Mouse (Mus musculus): ENCODE results near the gene Acot7. TPM values are rescaled to one million over a fixed set of nuclear protein-coding genes. Genes with fewer than 3 reads are reported as not detected.

Acot7 gene
- polyA plus RNA-seq, 1 experiment = 0.51 TPM

DNA sequence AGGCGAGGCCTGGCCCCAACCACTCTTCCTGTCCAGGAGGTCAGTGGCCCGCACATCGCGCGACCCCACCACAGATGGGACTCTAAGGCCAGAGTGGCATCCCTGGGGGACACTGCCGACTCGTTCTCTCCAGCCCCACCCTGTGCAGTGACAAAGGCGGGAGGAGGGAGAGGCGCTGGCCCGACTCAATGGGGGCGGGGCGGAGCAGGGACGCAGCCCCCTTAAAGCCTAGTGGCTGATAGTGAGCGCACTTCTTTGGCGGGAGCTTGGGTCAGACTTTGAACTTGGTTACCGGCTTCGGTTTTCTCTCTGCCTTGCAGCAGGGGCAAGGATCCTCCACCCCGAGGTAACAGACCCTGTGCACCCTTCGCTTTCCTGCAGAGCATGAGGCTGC is 18.7 kb upstream of the Acot7 start:
- peaks cover 61% of the 10 kb centered on the region for H3K27me3 ChIP-seq (ENCODE audit: control insufficient read depth)
- peaks cover 19% of the 10 kb centered on the region for H3K4me1 ChIP-seq (ENCODE audit: control insufficient read depth)
- TF ChIP-seq TAL1 (IDR thresholded peaks at IDR 0.05; ENCODE audit: low read length) (no peak), GATA1 (IDR thresholded peaks at IDR 0.05; ENCODE audit: low read length) (no peak)
- no peak overlapping the region for H3K4me3 ChIP-seq (replicated peaks)
- peaks cover 8% of the 10 kb centered on the region; the same call in 1 of the 2 replicates for H3K9me3 ChIP-seq (ENCODE audit: control insufficient read depth, low read length)
- H3K36me3 ChIP-seq (ENCODE audit: control insufficient read depth) = no peaks in the 10 kb centered on the region

DNA sequence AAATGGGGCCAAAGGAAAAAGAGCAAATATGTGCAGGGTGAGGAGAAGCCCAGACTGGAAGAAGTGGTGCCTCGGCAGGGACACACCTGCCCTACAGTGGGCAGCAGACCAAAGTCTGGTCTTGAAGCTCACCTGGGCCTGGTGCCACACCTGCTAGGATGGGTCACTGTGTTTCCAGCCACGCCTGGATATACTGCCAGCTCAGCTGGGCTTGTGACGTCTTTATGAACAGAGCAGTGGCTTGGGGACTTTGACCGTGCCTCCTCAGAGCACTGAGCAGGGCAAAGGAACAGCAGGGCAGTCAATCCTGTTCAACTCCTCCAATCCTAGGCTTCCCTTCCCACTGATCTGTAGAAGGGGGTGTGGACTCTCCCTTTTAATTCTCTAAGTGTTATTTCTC is 17.2 kb upstream of the Acot7 start:
- peaks cover 22% of the 10 kb centered on the region for H3K4me1 ChIP-seq (ENCODE audit: control insufficient read depth)
- TF ChIP-seq GATA1 (IDR thresholded peaks at IDR 0.05; ENCODE audit: low read length) (no peak), TAL1 (IDR thresholded peaks at IDR 0.05; ENCODE audit: low read length) (no peak)
- H3K4me3 ChIP-seq (replicated peaks) = no peak overlapping the region
- H3K36me3 ChIP-seq (ENCODE audit: control insufficient read depth) = no peaks in the 10 kb centered on the region
- peaks cover 8% of the 10 kb centered on the region; the same call in 1 of the 2 replicates for H3K9me3 ChIP-seq (ENCODE audit: control insufficient read depth, low read length)
- H3K27me3 ChIP-seq (ENCODE audit: control insufficient read depth) = peaks cover 62% of the 10 kb centered on the region

DNA sequence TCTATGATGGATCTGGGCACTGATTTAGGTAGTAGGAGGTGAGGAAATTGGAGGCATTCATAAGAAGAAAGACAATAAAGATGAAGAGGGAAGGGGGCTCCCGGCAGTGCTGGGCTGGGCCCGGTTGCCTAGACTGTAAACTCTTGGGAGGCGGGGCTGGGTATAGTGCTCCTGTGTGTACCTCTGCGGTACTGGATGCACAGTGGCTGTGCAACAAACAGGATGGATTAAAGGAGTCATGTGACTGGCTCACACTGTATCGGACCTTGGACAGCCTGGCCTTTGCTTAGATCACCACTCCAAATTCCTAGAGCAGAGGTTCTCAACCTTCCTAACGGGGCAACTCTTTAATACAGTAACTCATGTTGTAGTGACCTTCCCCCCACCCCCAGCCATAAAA is 16.3 kb upstream of the Acot7 start:
- Histone ChIP-seq H3K36me3 (ENCODE audit: control insufficient read depth) (no peaks in the 10 kb centered on the region), H3K4me3 (replicated peaks) (no peak overlapping the region), H3K4me1 (ENCODE audit: control insufficient read depth) (peaks cover 22% of the 10 kb centered on the region), H3K27me3 (ENCODE audit: control insufficient read depth) (peaks cover 63% of the 10 kb centered on the region), H3K9me3 (ENCODE audit: control insufficient read depth, low read length) (peaks cover 8% of the 10 kb centered on the region; the same call in 1 of the 2 replicates)
- TF ChIP-seq GATA1 (IDR thresholded peaks at IDR 0.05; ENCODE audit: low read length) = no peak
- TF ChIP-seq TAL1 (IDR thresholded peaks at IDR 0.05; ENCODE audit: low read length) = no peak

DNA sequence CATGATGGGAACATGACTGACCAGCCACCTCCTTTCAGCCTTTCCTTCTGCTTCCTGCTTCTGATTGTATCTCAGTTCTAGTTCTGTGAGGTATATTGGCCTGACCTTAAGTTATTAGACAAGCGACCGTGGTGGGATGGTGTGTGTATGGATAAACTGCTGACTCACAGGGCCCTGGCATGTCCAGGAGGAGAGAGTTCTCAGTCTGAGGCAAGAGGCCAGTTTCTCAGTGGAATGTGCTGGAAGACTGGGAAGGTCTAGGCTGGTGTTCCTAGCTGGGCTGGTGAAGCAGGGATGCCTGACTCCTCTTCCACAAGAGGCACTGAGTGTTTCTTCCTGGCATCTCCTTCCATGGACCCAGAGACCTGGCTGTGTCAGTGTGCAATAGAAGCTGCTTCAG is 15.2 kb upstream of the Acot7 start:
- peaks cover 8% of the 10 kb centered on the region; the same call in 1 of the 2 replicates for H3K9me3 ChIP-seq (ENCODE audit: control insufficient read depth, low read length)
- no peaks in the 10 kb centered on the region for H3K36me3 ChIP-seq (ENCODE audit: control insufficient read depth)
- H3K4me3 ChIP-seq (replicated peaks) = no peak overlapping the region
- peaks cover 22% of the 10 kb centered on the region for H3K4me1 ChIP-seq (ENCODE audit: control insufficient read depth)
- H3K27me3 ChIP-seq (ENCODE audit: control insufficient read depth) = peaks cover 55% of the 10 kb centered on the region
- TF ChIP-seq TAL1 (IDR thresholded peaks at IDR 0.05; ENCODE audit: low read length) (no peak), GATA1 (IDR thresholded peaks at IDR 0.05; ENCODE audit: low read length) (no peak)

DNA sequence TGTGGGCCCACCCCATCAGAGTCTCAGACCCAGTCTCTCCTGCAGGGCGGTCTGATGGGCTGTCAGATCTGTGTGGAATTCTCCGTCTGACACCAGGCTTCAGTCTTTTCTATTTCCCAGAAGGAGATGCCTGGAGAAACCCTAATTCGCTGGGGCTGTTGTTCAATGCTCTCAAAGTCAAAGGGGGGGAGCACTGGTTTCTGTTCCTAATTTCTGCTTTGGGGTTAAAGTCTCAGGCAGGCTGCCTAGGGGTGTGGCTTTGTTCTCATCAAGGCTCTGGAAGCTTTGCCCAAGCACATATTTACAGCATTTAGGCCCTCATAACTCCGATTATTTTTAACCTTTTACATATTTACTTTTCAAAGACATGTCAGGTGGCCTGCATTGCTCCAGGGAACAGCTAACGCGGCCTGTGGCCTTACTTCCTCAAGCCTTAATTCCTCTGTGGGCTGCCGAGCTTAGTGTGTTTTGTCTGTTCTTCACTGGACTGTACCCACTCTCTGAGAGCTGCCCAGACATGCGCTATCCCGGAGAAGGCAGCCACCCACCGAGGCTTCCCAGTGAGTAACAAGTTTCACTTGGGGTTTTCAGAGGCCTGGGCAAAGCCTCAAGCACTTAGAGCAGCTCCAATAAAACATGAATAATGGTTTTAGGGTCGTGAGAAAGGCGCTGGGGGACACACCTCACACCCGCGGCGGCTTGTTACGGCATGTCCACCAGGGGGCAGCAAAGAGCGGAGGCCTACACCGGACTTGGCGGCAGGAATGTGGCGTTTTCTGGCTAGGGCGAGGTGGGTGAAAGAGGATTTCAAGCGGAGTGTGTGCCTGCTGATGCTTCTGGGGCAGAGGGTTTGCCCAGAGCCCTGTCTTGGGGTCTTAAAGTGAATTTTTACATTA is 12.7 kb upstream of the Acot7 start:
- H3K4me1 ChIP-seq (ENCODE audit: control insufficient read depth) = peaks cover 4% of the 10 kb centered on the region; the same call in 1 of the 2 replicates
- H3K9me3 ChIP-seq (ENCODE audit: control insufficient read depth, low read length) = peaks cover 2% of the 10 kb centered on the region; the same call in 1 of the 2 replicates
- H3K27me3 ChIP-seq (ENCODE audit: control insufficient read depth) = peaks cover 41% of the 10 kb centered on the region
- no peak overlapping the region for H3K4me3 ChIP-seq (replicated peaks)
- TF ChIP-seq GATA1 (IDR thresholded peaks at IDR 0.05; ENCODE audit: low read length) = no peak
- no peak for TF ChIP-seq TAL1 (IDR thresholded peaks at IDR 0.05; ENCODE audit: low read length)
- no peaks in the 10 kb centered on the region for H3K36me3 ChIP-seq (ENCODE audit: control insufficient read depth)

DNA sequence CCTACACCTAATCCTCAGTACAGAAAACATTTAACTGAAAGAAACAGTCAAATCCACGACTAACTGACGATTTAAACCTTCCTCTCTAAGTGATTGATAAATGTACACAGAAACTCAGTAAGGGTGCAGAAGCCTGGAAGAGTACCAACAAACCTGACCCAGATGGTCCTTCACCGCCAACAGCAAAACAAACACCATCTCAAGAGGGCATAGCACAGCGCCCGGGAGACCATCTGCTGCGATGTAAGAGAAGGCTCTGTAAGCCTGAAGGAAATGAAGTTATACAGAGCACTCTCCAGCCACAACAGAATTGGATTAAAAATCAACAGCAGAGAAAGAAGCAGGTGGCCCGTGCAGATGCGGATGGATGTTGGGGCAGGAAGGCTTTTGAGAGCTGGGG is 9.9 kb upstream of the Acot7 start:
- TF ChIP-seq GATA1 (IDR thresholded peaks at IDR 0.05; ENCODE audit: low read length) (no peak), TAL1 (IDR thresholded peaks at IDR 0.05; ENCODE audit: low read length) (no peak)
- peaks cover 25% of the 10 kb centered on the region for H3K27me3 ChIP-seq (ENCODE audit: control insufficient read depth)
- no peak overlapping the region for H3K4me3 ChIP-seq (replicated peaks)
- no peaks in the 10 kb centered on the region for H3K36me3 ChIP-seq (ENCODE audit: control insufficient read depth)
- peaks cover 5% of the 10 kb centered on the region for H3K9me3 ChIP-seq (ENCODE audit: control insufficient read depth, low read length)
- peaks cover 4% of the 10 kb centered on the region; the same call in 1 of the 2 replicates for H3K4me1 ChIP-seq (ENCODE audit: control insufficient read depth)

DNA sequence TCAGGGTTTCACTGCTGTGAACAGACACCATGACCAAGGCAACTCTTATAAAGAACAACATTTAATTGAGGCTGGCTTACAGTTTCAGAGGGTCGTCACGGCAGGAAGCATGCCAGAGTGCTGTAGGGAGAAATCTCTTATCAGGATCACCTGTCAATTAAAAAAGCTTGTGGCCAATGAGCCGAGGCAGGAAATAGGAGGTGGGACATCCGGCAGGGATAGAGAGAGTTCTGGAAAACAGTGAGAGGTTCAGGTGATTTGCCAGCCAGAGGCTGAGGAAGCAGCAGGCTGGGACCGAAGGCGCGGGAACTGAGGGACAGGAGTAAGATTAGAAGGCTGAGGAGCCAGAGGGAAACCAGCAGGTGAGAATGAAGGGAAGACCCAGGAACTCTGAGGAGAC is 8.8 kb upstream of the Acot7 start:
- Histone ChIP-seq H3K27me3 (ENCODE audit: control insufficient read depth) (peaks cover 29% of the 10 kb centered on the region), H3K4me1 (ENCODE audit: control insufficient read depth) (peaks cover 4% of the 10 kb centered on the region; the same call in 1 of the 2 replicates), H3K36me3 (ENCODE audit: control insufficient read depth) (no peaks in the 10 kb centered on the region), H3K4me3 (replicated peaks) (no peak overlapping the region), H3K9me3 (ENCODE audit: control insufficient read depth, low read length) (peaks cover 3% of the 10 kb centered on the region)
- no peak for TF ChIP-seq GATA1 (IDR thresholded peaks at IDR 0.05; ENCODE audit: low read length)
- no peak for TF ChIP-seq TAL1 (IDR thresholded peaks at IDR 0.05; ENCODE audit: low read length)

DNA sequence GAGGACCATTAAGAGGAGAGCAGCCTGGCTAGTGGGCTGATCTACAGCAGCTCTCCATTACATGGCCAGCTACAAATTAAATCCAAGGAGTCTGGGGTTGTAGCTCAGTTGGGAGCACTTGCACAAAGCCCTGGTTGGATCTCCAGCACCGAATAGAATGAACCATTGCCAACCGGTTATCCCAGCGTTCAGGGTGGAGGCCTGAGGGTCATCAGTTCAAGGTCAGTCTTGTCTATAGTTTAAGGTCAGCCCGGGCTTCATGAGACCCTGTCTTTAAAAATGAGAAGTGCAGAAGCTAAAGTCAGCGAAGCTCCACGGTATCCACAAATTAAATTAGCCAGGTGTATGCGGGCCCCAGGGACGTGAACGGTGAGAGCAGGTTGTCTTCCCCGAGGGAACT is 7.6 kb upstream of the Acot7 start:
- Histone ChIP-seq H3K4me1 (ENCODE audit: control insufficient read depth) (peaks cover 4% of the 10 kb centered on the region; the same call in 1 of the 2 replicates), H3K27me3 (ENCODE audit: control insufficient read depth) (peaks cover 29% of the 10 kb centered on the region), H3K9me3 (ENCODE audit: control insufficient read depth, low read length) (peaks cover 3% of the 10 kb centered on the region), H3K4me3 (replicated peaks) (no peak overlapping the region), H3K36me3 (ENCODE audit: control insufficient read depth) (no peaks in the 10 kb centered on the region)
- TF ChIP-seq GATA1 (IDR thresholded peaks at IDR 0.05; ENCODE audit: low read length) (no peak), TAL1 (IDR thresholded peaks at IDR 0.05; ENCODE audit: low read length) (no peak)

DNA sequence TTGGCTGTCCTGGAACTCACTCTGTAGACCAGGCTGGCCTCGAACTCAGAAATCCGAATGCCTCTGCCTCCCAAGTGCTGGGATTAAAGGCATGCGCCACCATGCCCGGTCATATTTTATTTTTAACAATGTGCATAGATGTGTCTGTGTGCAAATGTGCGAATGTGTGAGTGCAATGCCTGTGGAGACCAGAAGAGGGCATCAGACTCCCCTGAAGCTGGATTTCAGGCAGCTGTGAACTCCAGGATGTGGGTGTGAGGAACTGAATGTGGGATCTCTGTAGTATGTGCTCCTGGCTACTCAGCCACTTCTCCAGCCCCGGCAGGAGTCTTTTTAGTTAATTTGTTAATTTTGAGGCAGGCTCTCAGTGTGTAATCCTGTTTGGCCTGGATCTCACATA is 6.4 kb upstream of the Acot7 start:
- Histone ChIP-seq H3K36me3 (ENCODE audit: control insufficient read depth) (no peaks in the 10 kb centered on the region), H3K4me1 (ENCODE audit: control insufficient read depth) (no peaks in the 10 kb centered on the region), H3K9me3 (ENCODE audit: control insufficient read depth, low read length) (peaks cover 3% of the 10 kb centered on the region), H3K4me3 (replicated peaks) (no peak overlapping the region), H3K27me3 (ENCODE audit: control insufficient read depth) (peaks cover 28% of the 10 kb centered on the region)
- TF ChIP-seq GATA1 (IDR thresholded peaks at IDR 0.05; ENCODE audit: low read length) (no peak), TAL1 (IDR thresholded peaks at IDR 0.05; ENCODE audit: low read length) (no peak)
